Mouse (Mus musculus) heart, adult 2 months (tissue): ENCODE data around the gene Hnrnpm. TPM values are rescaled to one million over a fixed set of nuclear protein-coding genes. Genes with fewer than 3 reads are reported as not detected.

ENCODE experiments used
- DNase-seq, 2 experiments: peaks; one replicate each; pipeline ENCODE4 v3.0.0; 2021
- H3K27ac ChIP-seq: fragments of 200-600 bp; 2 replicates; pipeline ENCODE4 v1.8.1; 2022
- H3K27me3 ChIP-seq: fragments of 200-500 bp; 2 replicates; pipeline ENCODE4 v1.6.1; 2012; ENCODE audit warnings: mild to moderate bottlenecking, low read length, inconsistent platforms, mixed read lengths; ENCODE audit not compliant: control insufficient read depth, insufficient read depth
- H3K36me3 ChIP-seq: fragments of 200-500 bp; 2 replicates; pipeline ENCODE4 v1.6.1; 2012; ENCODE audit warnings: low read length, inconsistent platforms; ENCODE audit not compliant: control insufficient read depth, insufficient read depth
- H3K4me1 ChIP-seq: fragments of 200-500 bp; 2 replicates; pipeline ENCODE4 v1.6.1; 2011; ENCODE audit warnings: low read length; ENCODE audit not compliant: control insufficient read depth, insufficient read depth
- H3K4me3 ChIP-seq: fragments of 200-600 bp; 2 replicates; pipeline ENCODE4 v1.8.1; 2022
- H3K79me2 ChIP-seq: fragments of 200-500 bp; replicated peaks from 2 replicates; pipeline ENCODE4 v1.6.1; 2012; ENCODE audit warnings: mild to moderate bottlenecking, inconsistent platforms, low read length, moderate library complexity, mixed read lengths; ENCODE audit not compliant: control insufficient read depth, insufficient read depth
- H3K9ac ChIP-seq: fragments of 200-500 bp; 2 replicates; pipeline ENCODE4 v1.6.1; 2012; ENCODE audit warnings: low read depth, mild to moderate bottlenecking, control low read depth, inconsistent platforms, low read length, mixed read lengths
- CTCF ChIP-seq: fragments of 200-600 bp; IDR thresholded peaks from 2 replicates; pipeline ENCODE4 v1.8.1; 2022; ENCODE audit warnings: antibody characterized with exemption, mild to moderate bottlenecking, moderate library complexity
- EP300 ChIP-seq: fragments of 200-500 bp; IDR thresholded peaks from 2 replicates; pipeline ENCODE4 v1.6.1; 2011; ENCODE audit warnings: low read depth, low read length, control low read depth; ENCODE audit not compliant: insufficient read depth
- POLR2A ChIP-seq: fragments of 200-500 bp; IDR thresholded peaks from 2 replicates; pipeline ENCODE4 v1.6.1; 2011; ENCODE audit warnings: mild to moderate bottlenecking, low read depth, low read length, control low read depth; ENCODE audit not compliant: insufficient read depth
- whole genome bisulfite sequencing: fragments of 180-500 bp; shearing (Covaris S2); methylation state at CpG from one replicate; pipeline ENCODE4 v1.1.7; 2018; 5-methylcytosine and 5-hydroxymethylcytosine counted together
- intact Hi-C: fragments of 180-260 bp; cut with DNase I; formaldehyde crosslinking; loops from one replicate; pipeline ENCODE4 v1.15.1; 2025
- polyA plus RNA-seq: library from polyadenylated mRNA; depleted of rRNA; stranded (reverse); fragments of >200 nt; gene quantifications from 2 replicates; pipeline ENCODE4 v1.2.3, GENCODE M21; 2012
- total RNA-seq, 2 experiments: library from RNA; stranded (reverse); gene quantifications; 2 replicates each; pipeline ENCODE4 v1.2.3; 2021

Hnrnpm gene
- total and polyA plus RNA-seq, 3 experiments, result 36.2 to 89.9 (median 87.9) TPM

DNA sequence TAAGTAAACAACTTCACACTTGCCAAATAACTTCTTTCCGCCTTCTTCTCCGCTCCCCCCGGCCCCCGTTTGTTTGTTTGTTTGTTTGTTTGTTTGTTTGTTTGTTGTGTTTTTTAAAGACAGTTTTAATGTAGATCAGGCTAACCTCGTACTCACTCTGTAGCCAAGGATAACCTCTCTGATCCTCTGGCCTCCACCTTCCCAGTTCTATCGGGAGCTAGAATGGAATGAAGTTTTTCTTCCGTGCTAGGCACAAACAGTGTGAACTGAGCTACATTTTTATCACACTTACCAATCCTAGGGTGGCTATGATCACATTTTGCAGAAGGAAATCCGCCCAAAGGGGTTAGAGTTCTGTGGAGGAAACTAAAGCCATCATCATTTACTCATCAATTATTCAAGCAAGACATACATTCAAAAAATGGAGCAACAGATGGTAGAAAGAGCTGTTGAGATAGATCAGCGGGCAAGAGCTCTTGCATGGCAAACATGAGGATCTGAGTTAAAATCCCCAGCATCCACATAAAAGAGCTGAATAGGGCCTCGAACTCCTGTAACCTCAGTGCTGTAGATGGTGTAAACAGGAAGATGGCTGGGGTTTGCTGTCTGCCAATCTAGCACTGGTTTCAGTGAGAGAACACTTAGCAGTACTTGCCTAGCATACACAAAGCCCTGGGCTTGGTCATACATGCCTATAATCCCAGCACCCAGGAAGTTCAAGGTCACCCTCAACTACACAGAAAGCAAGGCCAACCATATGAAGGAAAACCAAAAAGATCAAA lies 32.5 kb upstream of the Hnrnpm start:
- intact Hi-C loops, result loop anchor here (2.0 kb wide), 2 partner anchors 32 to 38 kb away; partner anchors contain the start of gene Hnrnpm
- no peak overlapping the region for H3K9ac ChIP-seq
- H3K4me3 ChIP-seq, result no peak overlapping the region
- no peak for DNase-seq
- WGBS, result 44% methylated on average over 10 of the region's 10 CpGs
- H3K27ac ChIP-seq, result peak overlapping the region; percentile 70
- no peaks in the 10 kb centered on the region; the same call in none of the 2 replicates for H3K4me1 ChIP-seq
- H3K27me3 ChIP-seq, result no peaks in the 10 kb centered on the region
- no peaks in the 10 kb centered on the region; the same call in 1 of the 2 replicates for H3K36me3 ChIP-seq
- H3K79me2 ChIP-seq, result peaks cover 1% of the 10 kb centered on the region; the same call in 1 of the 2 replicates
- TF ChIP-seq POLR2A (no peak), EP300 (no peak), CTCF (no peak)

DNA sequence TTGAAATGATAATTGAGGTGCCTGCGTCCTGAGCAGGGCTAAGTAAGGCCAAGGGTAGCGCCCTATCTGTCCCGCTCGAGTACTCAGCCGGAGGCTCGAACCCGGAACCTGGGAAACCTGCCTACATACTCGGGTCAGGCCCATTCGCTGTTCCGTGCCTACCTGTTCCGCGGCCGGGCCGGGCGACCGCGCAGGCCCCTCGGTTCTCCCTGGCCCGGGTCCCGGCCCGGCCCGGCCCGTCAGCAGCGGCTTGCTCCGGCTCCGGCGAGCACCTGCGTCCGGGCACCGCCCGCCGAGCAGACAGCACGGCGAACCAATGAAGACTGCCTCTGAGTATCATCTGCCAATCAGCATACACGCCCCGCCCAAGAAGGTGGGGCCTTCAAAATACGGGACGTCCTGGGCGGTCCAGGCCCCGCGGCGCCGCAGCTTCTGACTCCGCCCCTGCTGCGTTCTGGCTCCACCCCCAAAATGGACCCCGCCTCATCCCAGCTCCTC lies 31.8 kb upstream of the Hnrnpm start, which contains the start of gene March2:
TSS of gene March2 (minus strand) at position 287 of the 498 bp plus-strand sequence.
- TF ChIP-seq CTCF (no peak), EP300 (0 out of 2 replicates have a peak, but pooled peaks have one; percentile 5), POLR2A (peak; percentile 37; the same call in 1 of the 2 replicates)
- Histone ChIP-seq H3K27ac (peak within 1 kb of the TSS; percentile 79), H3K27me3 (no peaks in the 10 kb centered on the region), H3K79me2 (peaks cover 1% of the 10 kb centered on the region), H3K4me3 (peak within 1 kb of the TSS; percentile 85), H3K4me1 (no peaks in the 10 kb centered on the region; the same call in none of the 2 replicates), H3K9ac (peak within 1 kb of the TSS; percentile 86), H3K36me3 (no peaks in the 10 kb centered on the region; the same call in 1 of the 2 replicates)
- DNase-seq, result peak; percentile 98 to 99
- WGBS, result 1% methylated on average over 46 of the region's 46 CpGs
- intact Hi-C loops, result loop anchor here (2.0 kb wide), 2 partner anchors 32 to 38 kb away; partner anchors contain the start of gene Hnrnpm

GRCm38 (mm10) chr17:33717982-33718381 lies 31.3 kb upstream of the Hnrnpm start:
- H3K4me3 ChIP-seq, result peak overlapping the region; percentile 85

DNA sequence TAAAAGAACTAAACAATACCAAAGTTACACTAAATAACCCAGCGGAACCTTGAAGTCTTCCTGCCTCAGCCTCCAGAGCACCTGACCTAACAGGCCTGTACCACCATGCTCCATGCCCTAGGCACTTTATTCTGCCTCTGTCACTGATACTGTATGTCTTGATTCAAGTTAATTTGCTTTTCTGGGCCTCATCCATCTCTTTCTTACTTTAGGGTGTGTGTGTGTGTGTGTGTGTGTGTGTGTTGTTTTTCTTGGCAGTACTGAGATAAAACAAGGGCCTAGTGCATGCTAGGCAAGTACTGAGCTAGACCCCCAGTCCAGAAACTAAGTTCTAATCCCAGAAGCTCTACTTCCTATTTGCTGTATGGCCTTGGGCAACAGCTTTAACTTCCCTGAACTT lies 30.6 kb upstream of the Hnrnpm start:
- intact Hi-C loops, result no loop called here
- 96% methylated on average over 1 of the region's 1 CpGs for WGBS
- Histone ChIP-seq H3K4me3 (no peak overlapping the region), H3K79me2 (peaks cover 2% of the 10 kb centered on the region), H3K4me1 (no peaks in the 10 kb centered on the region; the same call in none of the 2 replicates), H3K36me3 (no peaks in the 10 kb centered on the region; the same call in 1 of the 2 replicates), H3K9ac (no peak overlapping the region), H3K27me3 (no peaks in the 10 kb centered on the region), H3K27ac (no peak overlapping the region)
- no peak for TF ChIP-seq CTCF
- no peak for TF ChIP-seq POLR2A
- TF ChIP-seq EP300, result no peak
- DNase-seq, result no peak

More at GRCm38 (mm10) chr17:33717982-33718381, 31.3 kb upstream of the Hnrnpm start:
- Histone ChIP-seq H3K79me2 (peaks cover 1% of the 10 kb centered on the region), H3K27me3 (no peaks in the 10 kb centered on the region), H3K4me1 (no peaks in the 10 kb centered on the region; the same call in none of the 2 replicates), H3K27ac (peak overlapping the region; percentile 79), H3K9ac (peak overlapping the region; percentile 86), H3K36me3 (no peaks in the 10 kb centered on the region; the same call in 1 of the 2 replicates)
- no peak for DNase-seq
- intact Hi-C loops, result loop anchor here (2.0 kb wide), 2 partner anchors 31 to 39 kb away; partner anchors contain the start of gene Hnrnpm
- TF ChIP-seq CTCF (no peak), POLR2A (no peak), EP300 (no peak)
- 6% methylated on average over 8 of the region's 8 CpGs for WGBS

GRCm38 (mm10) chr17:33714779-33715178 lies 28.1 kb upstream of the Hnrnpm start:
- Histone ChIP-seq H3K4me1 (no peaks in the 10 kb centered on the region; the same call in none of the 2 replicates), H3K9ac (no peak overlapping the region), H3K79me2 (peaks cover 3% of the 10 kb centered on the region), H3K27ac (no peak overlapping the region), H3K36me3 (no peaks in the 10 kb centered on the region; the same call in 1 of the 2 replicates), H3K27me3 (no peaks in the 10 kb centered on the region), H3K4me3 (no peak overlapping the region)
- 97% methylated on average over 1 of the region's 1 CpGs for WGBS
- intact Hi-C loops, result no loop called here
- TF ChIP-seq POLR2A, result no peak
- DNase-seq, result no peak
